Mouse (Mus musculus) embryonic facial prominence, embryonic 10.5 days (tissue): ENCODE measurements around the gene Mdh1b. TPM values are rescaled to one million over a fixed set of nuclear protein-coding genes. Genes with fewer than 3 reads are reported as not detected.
A peak's percentile ranks its signal among the peaks of the same experiment; 100 is the strongest.

ENCODE experiments used
- DNase-seq: peaks from one replicate; pipeline ENCODE4 v3.0.0-alpha.2; 2017; ENCODE audit warnings: low spot score
- H3K27ac ChIP-seq: fragments of 300-500 bp; sonication (generic); replicated peaks from 2 replicates; pipeline ENCODE4 v1.5.1; 2016; ENCODE audit warnings: mild to moderate bottlenecking
- H3K27me3 ChIP-seq: fragments of 300-500 bp; sonication (generic); replicated peaks from 2 replicates; pipeline ENCODE4 v1.6.1; 2016; ENCODE audit warnings: low read depth, mild to moderate bottlenecking; ENCODE audit not compliant: poor library complexity, severe bottlenecking
- H3K36me3 ChIP-seq: fragments of 300-500 bp; sonication (generic); replicated peaks from 2 replicates; pipeline ENCODE4 v1.6.1; 2016; ENCODE audit warnings: mild to moderate bottlenecking, moderate library complexity
- H3K4me1 ChIP-seq: fragments of 300-500 bp; sonication (generic); 2 replicates; pipeline ENCODE4 v1.6.1; 2016
- H3K4me3 ChIP-seq: fragments of 300-500 bp; sonication (generic); 2 replicates; pipeline ENCODE4 v1.5.1; 2016; ENCODE audit warnings: mild to moderate bottlenecking, moderate library complexity
- H3K9me3 ChIP-seq: fragments of 300-500 bp; sonication (generic); 2 replicates; pipeline ENCODE4 v1.6.1; 2016; ENCODE audit warnings: mild to moderate bottlenecking
- WGBS: fragments of 180-500 bp; shearing (Covaris S2); methylation state at CpG from one replicate; pipeline ENCODE4 v1.1.7; 2016; 5-methylcytosine and 5-hydroxymethylcytosine counted together
- polyA plus RNA-seq: library from polyadenylated mRNA; unstranded; fragments of >200 nt; fragmentation: Nextera tagmentation; extraction: Ambion mirVana; gene quantifications from 2 replicates; pipeline ENCODE4 v1.2.1, GENCODE M21; 2016

Gene Mdh1b
- polyA plus RNA-seq, 1 experiment from 2014 or later, result 0.11 TPM

DNA sequence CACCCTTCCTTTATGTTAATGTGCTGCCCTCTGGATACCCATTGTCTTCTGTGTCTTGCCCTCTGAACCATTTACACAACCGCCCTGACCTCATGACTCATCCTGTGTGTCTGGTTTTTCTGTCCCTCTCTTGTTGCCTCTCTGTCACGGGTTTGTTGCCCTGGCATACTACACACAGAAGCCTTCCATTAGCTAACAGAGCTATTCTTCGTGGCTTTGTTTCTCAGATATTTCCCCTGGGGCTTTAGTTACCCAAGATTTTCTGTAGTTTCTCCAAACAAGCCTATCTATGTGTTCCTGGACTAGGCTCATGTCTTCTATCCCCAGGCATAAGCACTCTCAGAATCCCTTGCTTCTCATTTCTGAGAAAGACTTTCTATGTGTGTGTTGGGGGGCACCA, 21.2 kb downstream of the Mdh1b start:
- WGBS, result 59% methylated on average over 3 of the region's 3 CpGs
- no peak overlapping the region for H3K27ac ChIP-seq
- no peaks in the 10 kb centered on the region for H3K36me3 ChIP-seq
- 0 out of 2 replicates have a peak, but pooled peaks cover 2% of the 10 kb centered on the region for H3K4me1 ChIP-seq
- H3K4me3 ChIP-seq, result no peak overlapping the region
- no peaks in the 10 kb centered on the region for H3K9me3 ChIP-seq
- DNase-seq, result no peak
- H3K27me3 ChIP-seq, result no peaks in the 10 kb centered on the region

DNA sequence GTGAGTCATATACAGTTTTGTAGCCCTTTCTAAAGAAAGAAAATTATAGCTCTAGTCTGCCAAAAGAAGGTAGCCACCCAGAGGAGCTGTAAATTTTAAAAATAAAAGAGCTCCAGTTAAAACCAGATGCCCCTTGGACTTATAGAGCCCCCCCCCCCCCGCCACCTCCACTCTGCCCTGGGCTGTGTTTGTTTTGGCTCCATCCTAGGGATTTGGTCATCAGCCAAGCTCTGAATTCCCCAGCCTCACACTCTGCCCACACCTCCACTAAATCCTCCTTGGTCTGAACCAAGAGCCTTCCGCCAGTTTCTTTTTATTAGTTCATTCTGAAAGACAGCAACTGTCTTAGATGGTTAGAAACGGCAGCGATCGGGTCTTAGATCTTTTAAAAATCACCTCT, 24.4 kb downstream of the Mdh1b start:
- no peak overlapping the region for H3K27ac ChIP-seq
- no peaks in the 10 kb centered on the region for H3K9me3 ChIP-seq
- DNase-seq, result no peak
- no peaks in the 10 kb centered on the region for H3K36me3 ChIP-seq
- H3K4me1 ChIP-seq, result no peaks in the 10 kb centered on the region
- H3K4me3 ChIP-seq, result no peak overlapping the region
- no peaks in the 10 kb centered on the region for H3K27me3 ChIP-seq
- WGBS, result 84% methylated on average over 5 of the region's 5 CpGs

DNA sequence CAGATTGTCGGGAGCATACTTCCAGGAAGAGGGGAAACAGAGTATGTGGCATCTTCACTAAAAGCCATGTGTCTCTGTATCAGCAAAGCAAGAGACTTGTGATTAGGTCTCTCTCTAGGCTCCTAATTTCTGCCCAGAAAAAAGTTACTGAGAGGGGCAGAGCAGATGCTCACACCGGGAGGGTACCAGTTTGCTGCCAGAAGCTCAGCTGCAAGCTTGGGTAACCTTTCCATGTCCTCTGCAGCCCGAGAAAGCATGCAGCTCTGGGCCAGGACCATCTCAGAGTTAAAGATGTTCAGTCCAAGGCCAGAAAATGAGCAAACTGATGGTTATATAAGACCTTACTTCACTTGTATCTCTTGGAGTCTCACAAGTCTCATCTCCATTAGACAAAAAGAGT, 33.3 kb downstream of the Mdh1b start:
- no peak overlapping the region for H3K27ac ChIP-seq
- DNase-seq, result no peak
- H3K4me3 ChIP-seq, result no peak overlapping the region
- no peaks in the 10 kb centered on the region for H3K9me3 ChIP-seq
- H3K4me1 ChIP-seq, result no peaks in the 10 kb centered on the region
- no peaks in the 10 kb centered on the region for H3K27me3 ChIP-seq
- no peaks in the 10 kb centered on the region for H3K36me3 ChIP-seq
- WGBS, result 82% methylated on average over 3 of the region's 3 CpGs

DNA sequence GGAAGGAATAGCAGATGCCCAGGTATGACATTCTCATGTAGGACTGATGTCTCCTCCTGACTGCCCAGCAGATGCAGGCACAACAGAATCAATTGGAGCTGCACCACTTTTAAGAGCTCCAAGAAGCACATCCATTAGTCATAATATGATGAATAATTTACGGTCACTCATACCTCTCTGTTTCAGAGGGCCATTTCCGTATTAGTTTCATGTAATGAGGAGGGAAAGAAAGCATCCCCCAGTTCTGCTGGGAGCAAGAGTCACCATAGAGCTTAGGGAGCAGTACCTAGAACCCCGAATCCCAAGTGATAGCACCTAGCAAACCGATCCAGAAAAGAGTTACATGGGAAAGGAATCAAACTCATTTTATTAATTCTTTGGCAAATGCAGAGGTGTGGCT, 43.3 kb downstream of the Mdh1b start, which contains the start of gene Dytn:
TSS of gene Dytn (minus strand) at position 101 of the 400 bp plus-strand sequence.
- DNase-seq, result no peak
- Histone ChIP-seq H3K4me3 (no peak within 1 kb of the TSS), H3K27ac (no peak within 1 kb of the TSS), H3K9me3 (no peaks in the 10 kb centered on the region), H3K4me1 (no peaks in the 10 kb centered on the region), H3K36me3 (no peaks in the 10 kb centered on the region), H3K27me3 (no peaks in the 10 kb centered on the region)
- 90% methylated on average over 4 of the region's 4 CpGs for WGBS

DNA sequence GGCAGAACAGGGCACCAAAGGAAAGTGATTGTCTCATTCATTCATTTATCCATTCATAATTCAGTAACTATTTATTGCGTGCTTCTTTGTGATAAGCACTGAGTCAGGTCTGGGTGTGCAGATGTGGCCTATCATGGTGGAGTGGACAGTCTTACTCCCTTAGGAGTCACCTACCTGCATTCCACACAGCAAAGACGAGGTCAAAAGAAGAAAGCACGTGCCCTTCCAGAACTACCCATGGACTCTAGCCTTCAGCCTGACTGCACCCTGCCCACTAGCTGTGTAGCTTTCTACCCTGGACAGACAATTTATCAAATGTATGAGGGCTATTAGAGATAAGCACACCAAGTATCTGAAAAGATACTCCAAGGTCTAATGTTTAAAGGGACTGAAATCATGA, 54.1 kb downstream of the Mdh1b start:
- Histone ChIP-seq H3K36me3 (no peaks in the 10 kb centered on the region), H3K4me1 (no peaks in the 10 kb centered on the region), H3K4me3 (no peak overlapping the region), H3K27me3 (no peaks in the 10 kb centered on the region), H3K27ac (no peak overlapping the region), H3K9me3 (no peaks in the 10 kb centered on the region)
- 92% methylated on average over 3 of the region's 3 CpGs for WGBS
- DNase-seq, result no peak

DNA sequence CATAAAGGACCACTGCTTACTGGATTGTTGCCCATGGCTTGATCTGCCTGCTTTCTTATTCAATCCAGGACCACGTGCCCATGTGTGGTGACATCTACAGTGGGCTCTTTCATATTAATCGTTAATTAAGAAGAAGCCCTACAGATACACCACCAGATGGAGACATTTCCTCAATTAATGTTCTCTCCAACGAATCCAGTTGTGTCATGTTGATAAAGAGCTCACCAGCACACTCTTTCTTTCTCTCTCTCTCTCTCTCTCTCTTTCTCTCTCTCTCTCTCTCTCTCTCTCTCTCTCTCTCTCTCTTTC, 61.3 kb downstream of the Mdh1b start:
- H3K4me1 ChIP-seq, result peaks cover 17% of the 10 kb centered on the region
- no peak overlapping the region for H3K27ac ChIP-seq
- DNase-seq, result no peak
- 8% methylated on average over 3 of the region's 3 CpGs for WGBS
- no peaks in the 10 kb centered on the region for H3K9me3 ChIP-seq
- no peaks in the 10 kb centered on the region; the same call in 1 of the 2 replicates for H3K27me3 ChIP-seq
- H3K36me3 ChIP-seq, result no peaks in the 10 kb centered on the region
- H3K4me3 ChIP-seq, result no peak overlapping the region

DNA sequence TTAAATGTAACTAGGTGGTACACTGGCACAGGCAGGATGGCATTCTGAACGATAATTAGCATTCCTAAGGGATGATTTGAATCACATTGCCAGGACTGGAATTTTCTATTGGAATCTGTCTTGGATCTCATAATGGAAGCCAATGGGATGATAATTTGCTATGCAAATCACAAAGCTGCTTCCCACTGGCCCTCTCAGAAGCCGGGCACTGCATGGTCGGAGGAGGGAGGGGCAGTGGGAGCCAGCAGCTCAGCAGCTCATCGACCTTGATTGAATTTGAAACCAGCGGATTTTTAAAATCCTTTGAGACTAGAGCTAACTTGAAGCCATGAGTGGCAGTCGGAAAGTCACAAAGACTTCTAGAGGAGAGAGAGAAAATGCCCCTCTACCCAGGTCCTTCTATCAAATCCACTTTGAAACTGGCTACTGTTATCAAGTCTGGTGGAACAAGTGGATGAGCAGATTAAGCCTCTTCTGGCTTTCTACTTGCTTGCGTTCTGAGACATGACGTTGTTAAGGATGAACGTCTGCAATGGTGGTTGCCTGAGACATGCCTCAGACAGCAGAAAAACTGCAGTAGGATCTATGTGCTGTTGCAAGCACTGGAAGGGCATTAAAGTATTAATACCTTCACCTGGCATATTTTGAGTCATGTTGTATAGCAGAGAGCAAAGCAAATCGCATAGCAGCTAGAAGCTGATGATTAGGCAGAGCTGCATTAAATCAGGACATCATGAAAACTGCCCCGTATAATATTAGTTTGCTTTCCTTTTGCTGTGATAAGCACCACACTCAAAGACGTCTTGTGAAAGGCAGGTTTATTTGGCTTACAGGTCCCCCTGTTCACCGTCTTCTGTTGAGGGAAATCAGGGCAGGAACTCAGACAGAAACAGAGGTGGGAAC, 61.9 kb downstream of the Mdh1b start:
- no peak overlapping the region for H3K27ac ChIP-seq
- H3K4me1 ChIP-seq, result peaks cover 17% of the 10 kb centered on the region
- H3K4me3 ChIP-seq, result no peak overlapping the region
- no peaks in the 10 kb centered on the region for H3K36me3 ChIP-seq
- 18% methylated on average over 13 of the region's 13 CpGs for WGBS
- DNase-seq, result peak; percentile 33
- H3K9me3 ChIP-seq, result no peaks in the 10 kb centered on the region
- H3K27me3 ChIP-seq, result no peaks in the 10 kb centered on the region; the same call in 1 of the 2 replicates

DNA sequence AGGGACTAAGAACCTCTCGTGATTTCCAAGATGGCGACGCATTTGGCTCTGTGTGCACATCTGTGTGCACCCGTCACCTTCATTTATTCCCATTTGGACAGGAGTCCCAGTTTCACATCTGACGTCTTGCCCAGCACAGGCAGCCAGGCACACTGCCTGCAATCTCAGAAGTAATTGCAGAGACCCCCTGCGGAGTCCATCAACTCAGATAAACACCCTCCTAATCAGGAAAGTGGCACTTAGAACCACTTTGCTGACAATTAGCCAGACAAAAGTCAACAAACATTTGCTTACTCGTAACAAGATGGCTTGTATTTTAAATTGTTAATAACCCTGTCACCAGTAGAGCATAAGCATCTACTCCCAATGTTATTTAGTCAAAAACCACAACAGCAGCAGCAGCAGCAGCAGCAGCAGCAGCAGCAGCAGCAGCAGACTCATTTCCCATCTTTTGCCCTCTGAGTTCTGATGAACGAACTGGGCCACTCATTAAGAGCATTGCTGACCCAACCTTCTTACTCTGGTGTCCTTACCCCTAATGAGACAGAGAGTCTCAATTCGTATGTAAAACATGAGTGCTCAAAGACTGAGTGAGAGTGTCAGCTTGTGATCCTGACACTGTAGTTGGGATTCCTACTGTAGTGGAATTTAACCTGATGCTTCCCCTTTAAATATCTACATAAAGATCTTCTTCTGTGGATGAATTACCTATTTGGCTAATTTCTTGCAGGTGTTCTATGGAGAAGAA, 62.7 kb downstream of the Mdh1b start:
- Histone ChIP-seq H3K36me3 (no peaks in the 10 kb centered on the region), H3K4me3 (no peak overlapping the region), H3K9me3 (no peaks in the 10 kb centered on the region), H3K27me3 (no peaks in the 10 kb centered on the region; the same call in 1 of the 2 replicates), H3K27ac (no peak overlapping the region), H3K4me1 (peaks cover 17% of the 10 kb centered on the region)
- WGBS, result 37% methylated on average over 9 of the region's 9 CpGs
- peak; percentile 14 for DNase-seq

DNA sequence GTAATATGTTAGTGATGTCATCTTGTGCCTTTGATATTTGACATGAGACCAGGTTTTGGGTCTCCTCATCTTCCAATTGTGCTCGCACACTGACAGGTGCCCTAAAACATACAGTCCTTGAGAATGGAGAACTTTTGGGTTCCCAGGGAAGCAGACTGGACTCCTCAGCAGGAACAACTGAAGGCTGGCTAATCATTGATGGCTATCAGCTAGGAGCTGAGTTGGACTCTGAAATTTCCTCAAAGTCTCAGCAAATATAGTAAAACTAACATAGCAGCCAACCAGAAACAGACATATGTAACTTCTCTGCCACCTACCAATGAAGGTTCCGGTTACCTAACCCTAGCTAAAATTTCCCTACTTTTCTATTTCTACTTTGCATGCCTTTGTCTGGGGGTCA, 64.0 kb downstream of the Mdh1b start:
- 87% methylated on average over 2 of the region's 2 CpGs for WGBS
- no peaks in the 10 kb centered on the region for H3K36me3 ChIP-seq
- no peak overlapping the region for H3K4me3 ChIP-seq

DNA sequence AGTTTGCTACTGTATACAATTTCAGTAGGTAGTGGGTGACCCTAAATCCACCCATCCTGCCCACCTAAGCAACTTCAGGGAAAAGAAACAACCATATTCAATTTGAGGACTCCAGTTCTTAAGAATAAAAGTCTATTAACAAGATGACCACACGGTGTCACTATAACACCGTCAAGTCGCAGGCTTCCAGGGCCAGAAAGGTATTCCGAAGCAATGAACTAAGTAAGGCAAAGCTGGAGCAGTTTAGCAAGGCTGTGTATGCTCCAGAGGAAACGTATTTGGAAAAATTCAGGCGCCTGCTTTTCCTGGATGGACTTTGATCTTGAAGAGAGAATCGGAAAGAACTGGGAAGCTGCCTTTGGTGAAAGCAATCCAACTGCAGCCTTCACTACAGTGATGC, 70.5 kb downstream of the Mdh1b start:
- no peaks in the 10 kb centered on the region for H3K4me1 ChIP-seq
- no peak overlapping the region for H3K27ac ChIP-seq
- no peaks in the 10 kb centered on the region for H3K9me3 ChIP-seq
- H3K27me3 ChIP-seq, result no peaks in the 10 kb centered on the region
- peak; percentile 66 for DNase-seq
- 4% methylated on average over 7 of the region's 7 CpGs for WGBS
- no peak overlapping the region for H3K4me3 ChIP-seq
- H3K36me3 ChIP-seq, result no peaks in the 10 kb centered on the region

More for the DNA sequence above, 64.0 kb downstream of the Mdh1b start:
- Histone ChIP-seq H3K27me3 (no peaks in the 10 kb centered on the region; the same call in 1 of the 2 replicates), H3K9me3 (no peaks in the 10 kb centered on the region), H3K4me1 (peaks cover 17% of the 10 kb centered on the region), H3K27ac (no peak overlapping the region)
- DNase-seq, result no peak

DNA sequence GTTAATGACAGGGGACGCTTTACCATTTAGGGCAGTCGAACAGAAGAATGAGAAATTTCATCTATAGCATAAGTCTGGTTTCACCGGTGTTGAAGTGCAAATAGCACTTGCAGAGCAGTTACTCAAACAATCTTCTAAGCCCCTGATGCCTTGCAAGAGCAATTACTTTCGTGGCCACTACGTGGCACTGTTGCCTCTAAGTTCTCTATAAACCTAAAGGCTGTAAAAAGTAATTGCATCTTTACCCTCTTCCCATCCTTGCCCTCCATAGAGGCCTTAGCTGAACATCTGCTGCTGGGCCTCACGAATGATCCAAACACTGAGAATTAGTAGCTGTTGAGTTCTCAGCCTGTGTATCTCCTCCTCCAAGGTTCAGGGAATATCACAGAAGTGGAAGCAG, 72.1 kb downstream of the Mdh1b start:
- Histone ChIP-seq H3K27ac (no peak overlapping the region), H3K36me3 (no peaks in the 10 kb centered on the region), H3K27me3 (no peaks in the 10 kb centered on the region), H3K4me3 (no peak overlapping the region), H3K4me1 (no peaks in the 10 kb centered on the region), H3K9me3 (no peaks in the 10 kb centered on the region)
- WGBS, result 19% methylated on average over 6 of the region's 6 CpGs
- DNase-seq, result peak; percentile 63
